Mouse (Mus musculus): ENCODE results near the gene Wdr78. TPM values are rescaled to one million over a fixed set of nuclear protein-coding genes. Genes with fewer than 3 reads are reported as not detected.
A peak's percentile ranks its signal among the peaks of the same experiment; 100 is the strongest.

Gene Wdr78
- polyA plus RNA-seq (2014; fragmentation: Nextera tagmentation; extraction: Ambion mirVana) = 3.2 and 4.9 TPM in 2 replicates

DNA sequence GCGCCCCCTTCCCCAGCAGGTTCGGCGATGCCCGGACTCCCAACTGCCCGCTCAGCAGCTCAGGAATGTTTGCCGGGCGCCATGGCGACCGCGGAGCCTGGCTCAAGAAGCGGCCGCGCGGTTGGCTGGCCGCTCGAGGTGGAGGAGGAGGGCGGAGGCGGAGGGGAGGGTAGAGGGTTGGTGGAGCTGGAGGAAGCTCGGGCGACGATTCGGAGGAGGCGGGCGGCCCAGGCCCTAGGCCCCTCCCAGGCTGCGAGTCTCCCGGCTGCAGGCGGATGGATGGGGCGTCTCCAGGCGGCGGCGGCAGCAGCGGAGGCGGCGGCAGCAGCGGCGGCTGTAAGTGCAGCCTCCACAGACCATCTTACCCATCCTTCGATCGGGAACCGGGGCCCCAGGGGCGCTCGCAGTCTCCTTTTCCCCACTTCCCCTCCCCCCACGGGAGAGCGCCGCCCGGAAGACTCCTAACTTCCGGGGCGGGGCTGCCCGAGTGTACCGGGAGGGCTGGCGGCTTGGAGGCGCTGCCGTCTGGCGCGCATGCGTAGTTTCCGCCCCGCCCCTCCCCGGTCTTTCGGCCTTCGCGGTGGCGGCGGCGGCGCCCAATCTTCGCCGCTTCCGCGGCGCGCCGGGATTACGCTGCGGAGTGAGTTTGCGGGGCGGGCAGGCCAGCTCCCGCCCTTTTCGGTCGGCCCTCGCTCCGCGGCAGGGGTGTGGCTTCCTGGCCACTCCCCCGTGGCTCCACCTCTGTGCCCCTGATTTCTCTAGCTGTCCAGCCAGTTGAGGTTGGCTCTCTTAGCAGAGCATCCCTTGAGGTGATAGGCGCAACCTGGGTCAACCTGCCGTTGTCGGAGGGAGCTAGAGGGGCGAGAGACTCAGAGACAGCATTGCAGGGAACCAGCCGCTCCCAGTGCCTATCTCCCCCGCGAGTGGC lies at the start of gene Wdr78, which contains the start of gene Mier1:
Wdr78 (minus strand) TSS at position 372 of the 928 bp plus-strand sequence.
Mier1 (plus strand) TSS at position 207 of the 928 bp plus-strand sequence.
- under 1% methylated on average over 83 of the region's 90 CpGs for WGBS
- peak; percentile 99 for ATAC-seq (ENCODE audit: low FRiP score, low TSS enrichment)
- H3K4me1 ChIP-seq (ENCODE audit: control insufficient read depth, insufficient read depth, low read length) = peaks cover 20% of the 10 kb centered on the region

DNA sequence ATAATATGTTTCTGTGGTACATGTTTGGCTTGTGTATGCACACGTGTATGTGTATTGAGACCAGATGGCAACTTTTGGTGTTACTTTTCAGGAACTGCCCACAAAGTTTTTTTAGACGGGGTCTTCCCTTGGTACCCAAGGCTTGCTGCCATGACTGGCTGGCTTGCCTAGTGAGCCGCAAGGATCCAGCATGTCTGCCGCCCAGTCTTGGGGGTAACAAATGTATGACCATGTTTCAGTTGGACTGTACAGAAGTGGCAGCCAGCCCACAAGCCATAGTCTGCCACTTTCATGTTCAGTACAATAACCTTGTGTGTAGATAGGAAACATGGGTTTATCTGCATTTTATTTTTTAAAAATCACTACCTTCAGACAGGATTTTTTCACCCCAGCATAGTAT lies 44.4 kb upstream of the Wdr78 start:
- Histone ChIP-seq H3K4me1 (ENCODE audit: control insufficient read depth, insufficient read depth, low read length) (no peaks in the 10 kb centered on the region), H3K4me2 (replicated peaks; ENCODE audit: low read depth, low read length) (no peak overlapping the region), H3K9me3 (ENCODE audit: control insufficient read depth, low read length) (no peaks in the 10 kb centered on the region), H3K27me3 (ENCODE audit: control insufficient read depth, insufficient read depth, low read length) (no peaks in the 10 kb centered on the region), H3K4me3 (ENCODE audit: low read length) (no peak overlapping the region), H3K27ac (ENCODE audit: low read depth, low read length) (no peak overlapping the region), H3K36me3 (ENCODE audit: control insufficient read depth, insufficient read depth, low read length) (peaks cover 71% of the 10 kb centered on the region), H3K9ac (ENCODE audit: low read depth, low read length) (no peak overlapping the region)
- no peak for ATAC-seq (ENCODE audit: low FRiP score, low TSS enrichment)
- WGBS = 95% methylated on average over 4 of the region's 4 CpGs

More for the DNA sequence above, at the start of gene Wdr78, which contains the start of gene Mier1:
- peak within 1 kb of the TSS; percentile 78 for H3K4me2 ChIP-seq (replicated peaks; ENCODE audit: low read depth, low read length)
- no peaks in the 10 kb centered on the region for H3K27me3 ChIP-seq (ENCODE audit: control insufficient read depth, insufficient read depth, low read length)
- H3K4me3 ChIP-seq (ENCODE audit: low read length) = peak within 1 kb of the TSS; percentile 88
- peak within 1 kb of the TSS; percentile 85 for H3K9ac ChIP-seq (ENCODE audit: low read depth, low read length)
- peaks cover 6% of the 10 kb centered on the region; the same call in 1 of the 2 replicates for H3K36me3 ChIP-seq (ENCODE audit: control insufficient read depth, insufficient read depth, low read length)
- H3K27ac ChIP-seq (ENCODE audit: low read depth, low read length) = peak within 1 kb of the TSS; percentile 99
- H3K9me3 ChIP-seq (ENCODE audit: control insufficient read depth, low read length) = no peaks in the 10 kb centered on the region

DNA sequence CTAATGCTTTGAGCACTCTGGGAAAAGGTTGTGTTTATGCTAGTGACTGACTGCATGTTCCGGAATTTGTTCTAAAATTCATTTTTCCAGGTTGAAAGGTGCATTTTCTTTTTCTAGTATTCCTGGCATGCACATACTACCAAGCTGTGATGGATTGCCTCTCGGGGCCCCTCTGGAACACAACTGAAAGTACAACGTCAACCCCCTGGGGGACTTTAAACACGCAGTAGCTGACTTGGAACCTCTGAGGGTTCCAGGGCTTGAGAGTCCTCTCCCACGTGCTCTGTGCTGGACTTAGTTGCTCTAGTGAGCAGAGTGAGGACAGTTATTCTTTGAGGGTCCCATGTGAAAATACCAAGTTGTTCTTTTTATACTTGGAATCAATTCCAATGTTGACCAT lies 37.6 kb upstream of the Wdr78 start:
- whole genome bisulfite sequencing = 87% methylated on average over 5 of the region's 5 CpGs
- H3K36me3 ChIP-seq (ENCODE audit: control insufficient read depth, insufficient read depth, low read length) = peaks cover 84% of the 10 kb centered on the region
- H3K9ac ChIP-seq (ENCODE audit: low read depth, low read length) = no peak overlapping the region
- no peak for ATAC-seq (ENCODE audit: low FRiP score, low TSS enrichment)
- H3K9me3 ChIP-seq (ENCODE audit: control insufficient read depth, low read length) = no peaks in the 10 kb centered on the region
- H3K4me2 ChIP-seq (replicated peaks; ENCODE audit: low read depth, low read length) = no peak overlapping the region
- no peaks in the 10 kb centered on the region for H3K4me1 ChIP-seq (ENCODE audit: control insufficient read depth, insufficient read depth, low read length)
- H3K4me3 ChIP-seq (ENCODE audit: low read length) = no peak overlapping the region
- no peak overlapping the region for H3K27ac ChIP-seq (ENCODE audit: low read depth, low read length)
- no peaks in the 10 kb centered on the region for H3K27me3 ChIP-seq (ENCODE audit: control insufficient read depth, insufficient read depth, low read length)

DNA sequence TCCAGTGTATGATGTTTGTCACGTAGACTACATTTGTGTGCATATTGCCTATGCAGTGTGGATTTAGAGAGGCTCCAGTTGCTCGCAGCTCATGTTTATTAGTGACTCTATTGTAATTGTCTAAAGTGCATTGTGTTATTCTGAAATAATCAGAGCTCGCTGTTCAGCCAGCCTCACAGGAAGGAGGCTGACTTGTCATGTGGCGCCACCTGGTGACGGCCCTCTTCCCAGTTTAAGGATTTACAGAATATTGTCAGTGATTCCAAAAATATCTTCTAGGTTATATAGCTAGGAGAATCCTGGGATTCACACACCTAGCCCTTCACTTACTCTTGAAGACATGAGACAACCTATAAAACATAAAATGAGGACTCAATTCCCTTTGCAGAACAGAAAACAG lies 32.0 kb upstream of the Wdr78 start:
- Histone ChIP-seq H3K9ac (ENCODE audit: low read depth, low read length) (no peak overlapping the region), H3K4me1 (ENCODE audit: control insufficient read depth, insufficient read depth, low read length) (no peaks in the 10 kb centered on the region), H3K4me2 (replicated peaks; ENCODE audit: low read depth, low read length) (no peak overlapping the region), H3K9me3 (ENCODE audit: control insufficient read depth, low read length) (no peaks in the 10 kb centered on the region), H3K4me3 (ENCODE audit: low read length) (no peak overlapping the region), H3K27ac (ENCODE audit: low read depth, low read length) (no peak overlapping the region), H3K27me3 (ENCODE audit: control insufficient read depth, insufficient read depth, low read length) (no peaks in the 10 kb centered on the region), H3K36me3 (ENCODE audit: control insufficient read depth, insufficient read depth, low read length) (peaks cover 72% of the 10 kb centered on the region)
- ATAC-seq (ENCODE audit: low FRiP score, low TSS enrichment) = 0 out of 2 replicates have a peak, but pooled peaks have one; percentile 43
- 51% methylated on average over 5 of the region's 5 CpGs for WGBS

DNA sequence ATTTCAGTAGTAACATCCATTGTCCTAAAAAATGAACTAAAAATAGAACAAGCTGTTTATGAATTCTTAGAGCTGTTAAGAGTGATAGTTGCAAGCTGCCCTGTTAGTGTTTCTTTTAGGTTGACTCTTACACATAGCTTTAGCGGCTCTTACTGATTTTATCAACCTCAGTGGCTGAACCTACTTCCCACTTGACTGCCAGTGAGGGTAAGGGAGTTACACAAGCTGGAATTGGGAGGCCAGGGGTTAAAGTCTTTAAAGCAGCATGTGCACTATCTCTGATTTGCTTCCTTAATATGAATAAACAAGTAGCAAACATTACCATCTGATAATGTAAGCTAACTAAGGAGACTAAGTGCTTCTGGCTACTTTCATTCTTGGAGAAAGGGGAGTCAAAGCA lies 22.6 kb upstream of the Wdr78 start:
- Histone ChIP-seq H3K4me3 (ENCODE audit: low read length) (no peak overlapping the region), H3K36me3 (ENCODE audit: control insufficient read depth, insufficient read depth, low read length) (peaks cover 36% of the 10 kb centered on the region), H3K27ac (ENCODE audit: low read depth, low read length) (no peak overlapping the region), H3K9ac (ENCODE audit: low read depth, low read length) (no peak overlapping the region), H3K9me3 (ENCODE audit: control insufficient read depth, low read length) (no peaks in the 10 kb centered on the region), H3K4me1 (ENCODE audit: control insufficient read depth, insufficient read depth, low read length) (no peaks in the 10 kb centered on the region), H3K4me2 (replicated peaks; ENCODE audit: low read depth, low read length) (no peak overlapping the region), H3K27me3 (ENCODE audit: control insufficient read depth, insufficient read depth, low read length) (no peaks in the 10 kb centered on the region)
- no peak for ATAC-seq (ENCODE audit: low FRiP score, low TSS enrichment)
- WGBS = 73% methylated on average over 1 of the region's 1 CpGs

DNA sequence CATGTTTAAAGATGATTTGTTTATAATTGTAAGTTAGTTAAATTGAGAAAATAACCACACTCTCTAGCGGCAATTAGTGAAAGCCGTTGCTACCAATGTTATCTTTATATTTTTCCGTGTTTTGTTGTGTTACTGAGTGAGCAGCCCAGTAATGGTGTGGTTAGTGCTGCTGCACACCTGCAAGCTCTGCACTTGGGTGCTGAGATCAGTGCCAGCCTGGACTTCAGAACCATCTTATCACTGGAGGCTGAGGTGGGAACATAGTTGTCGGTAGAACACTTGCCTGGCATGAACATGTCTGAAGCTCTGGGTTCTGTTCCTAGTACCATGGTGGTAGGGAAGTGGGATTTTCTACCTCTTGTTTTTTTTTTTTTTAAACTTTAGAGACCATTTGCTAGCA lies 12.2 kb upstream of the Wdr78 start:
- Histone ChIP-seq H3K27me3 (ENCODE audit: control insufficient read depth, insufficient read depth, low read length) (no peaks in the 10 kb centered on the region), H3K27ac (ENCODE audit: low read depth, low read length) (no peak overlapping the region), H3K9ac (ENCODE audit: low read depth, low read length) (no peak overlapping the region), H3K4me2 (replicated peaks; ENCODE audit: low read depth, low read length) (no peak overlapping the region), H3K4me1 (ENCODE audit: control insufficient read depth, insufficient read depth, low read length) (peaks cover 11% of the 10 kb centered on the region; the same call in 1 of the 2 replicates), H3K9me3 (ENCODE audit: control insufficient read depth, low read length) (no peaks in the 10 kb centered on the region), H3K36me3 (ENCODE audit: control insufficient read depth, insufficient read depth, low read length) (peaks cover 8% of the 10 kb centered on the region; the same call in 1 of the 2 replicates), H3K4me3 (ENCODE audit: low read length) (no peak overlapping the region)
- WGBS = 89% methylated on average over 4 of the region's 4 CpGs
- ATAC-seq (ENCODE audit: low FRiP score, low TSS enrichment) = no peak

DNA sequence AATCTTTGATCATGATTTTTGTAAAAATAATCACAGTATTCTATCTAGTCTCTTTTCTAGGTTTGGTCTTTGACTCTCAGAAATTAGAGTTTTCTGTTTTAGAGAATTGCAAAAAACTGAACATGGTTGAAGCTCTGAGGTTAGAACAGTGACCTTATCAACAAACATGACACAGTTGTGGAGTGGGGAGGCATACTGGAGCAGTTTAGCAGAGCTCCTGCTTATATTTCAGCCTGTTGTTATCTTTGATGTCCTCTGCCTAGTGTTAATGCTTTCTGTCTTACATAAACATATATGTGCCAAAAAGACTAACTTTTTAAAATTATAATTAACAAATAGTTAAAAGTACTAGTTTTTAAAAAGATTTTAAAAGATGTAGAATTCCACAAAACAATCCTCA lies 9.3 kb upstream of the Wdr78 start:
- Histone ChIP-seq H3K27me3 (ENCODE audit: control insufficient read depth, insufficient read depth, low read length) (no peaks in the 10 kb centered on the region), H3K4me1 (ENCODE audit: control insufficient read depth, insufficient read depth, low read length) (peaks cover 27% of the 10 kb centered on the region), H3K36me3 (ENCODE audit: control insufficient read depth, insufficient read depth, low read length) (no peaks in the 10 kb centered on the region), H3K9me3 (ENCODE audit: control insufficient read depth, low read length) (no peaks in the 10 kb centered on the region), H3K4me3 (ENCODE audit: low read length) (no peak overlapping the region), H3K9ac (ENCODE audit: low read depth, low read length) (no peak overlapping the region), H3K4me2 (replicated peaks; ENCODE audit: low read depth, low read length) (no peak overlapping the region), H3K27ac (ENCODE audit: low read depth, low read length) (no peak overlapping the region)
- ATAC-seq (ENCODE audit: low FRiP score, low TSS enrichment) = no peak

DNA sequence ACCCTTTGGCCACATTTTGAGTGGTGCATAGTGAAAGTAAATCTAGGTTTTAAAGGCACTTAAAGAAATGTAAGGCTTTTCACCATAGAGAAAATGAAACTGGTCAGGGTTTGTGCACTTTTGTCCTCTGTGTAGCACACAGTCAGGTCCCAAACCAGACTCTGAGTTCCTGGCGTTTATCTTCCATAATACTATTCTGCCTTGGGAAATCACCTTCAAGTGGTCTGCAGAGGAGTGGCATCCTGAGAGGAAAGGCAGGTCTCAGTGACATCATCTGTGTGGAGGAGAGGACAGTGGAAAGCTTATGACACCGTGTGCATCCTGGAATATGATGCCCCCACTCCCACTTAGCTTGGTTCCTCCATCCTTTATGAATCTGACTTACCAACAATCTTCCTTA lies 8.7 kb upstream of the Wdr78 start:
- Histone ChIP-seq H3K27me3 (ENCODE audit: control insufficient read depth, insufficient read depth, low read length) (no peaks in the 10 kb centered on the region), H3K4me2 (replicated peaks; ENCODE audit: low read depth, low read length) (no peak overlapping the region)
- WGBS = 30% methylated on average over 2 of the region's 2 CpGs

DNA sequence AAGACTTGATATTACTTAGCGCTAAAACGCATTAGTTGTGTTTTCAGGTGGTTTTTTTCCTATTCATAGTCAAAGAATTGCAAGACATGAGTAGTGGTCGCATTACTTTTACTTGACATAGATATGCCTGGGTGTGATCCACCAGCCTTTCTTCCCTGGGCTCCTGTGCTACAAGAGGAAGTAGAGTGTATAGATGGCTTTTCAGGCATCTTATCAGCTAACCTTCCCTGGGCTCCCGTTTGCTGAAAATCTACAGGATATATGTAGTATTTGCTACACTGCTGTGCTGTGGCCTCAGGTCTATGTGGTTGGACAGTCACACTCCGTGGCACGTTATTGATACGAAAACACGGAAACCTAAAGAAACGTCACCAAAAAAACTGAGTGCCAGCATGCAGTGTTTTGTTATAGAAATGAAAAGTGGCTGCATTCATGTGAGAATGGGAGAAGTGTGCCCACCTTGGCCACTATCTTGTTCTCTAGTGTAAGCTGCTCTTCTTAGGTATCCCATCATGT lies 6.6 kb upstream of the Wdr78 start:
- Histone ChIP-seq H3K4me1 (ENCODE audit: control insufficient read depth, insufficient read depth, low read length) (peaks cover 28% of the 10 kb centered on the region), H3K27ac (ENCODE audit: low read depth, low read length) (no peak overlapping the region), H3K9me3 (ENCODE audit: control insufficient read depth, low read length) (no peaks in the 10 kb centered on the region), H3K9ac (ENCODE audit: low read depth, low read length) (no peak overlapping the region; the same call in 1 of the 2 replicates), H3K27me3 (ENCODE audit: control insufficient read depth, insufficient read depth, low read length) (no peaks in the 10 kb centered on the region), H3K4me2 (replicated peaks; ENCODE audit: low read depth, low read length) (peak overlapping the region; percentile 64), H3K4me3 (ENCODE audit: low read length) (peak overlapping the region; percentile 90; the same call in 1 of the 2 replicates), H3K36me3 (ENCODE audit: control insufficient read depth, insufficient read depth, low read length) (peaks cover 6% of the 10 kb centered on the region; the same call in 1 of the 2 replicates)
- no peak for ATAC-seq (ENCODE audit: low FRiP score, low TSS enrichment)
- 83% methylated on average over 9 of the region's 9 CpGs for WGBS

More for the DNA sequence above, 8.7 kb upstream of the Wdr78 start:
- Histone ChIP-seq H3K27ac (ENCODE audit: low read depth, low read length) (no peak overlapping the region), H3K36me3 (ENCODE audit: control insufficient read depth, insufficient read depth, low read length) (no peaks in the 10 kb centered on the region), H3K9me3 (ENCODE audit: control insufficient read depth, low read length) (no peaks in the 10 kb centered on the region), H3K9ac (ENCODE audit: low read depth, low read length) (no peak overlapping the region), H3K4me1 (ENCODE audit: control insufficient read depth, insufficient read depth, low read length) (peaks cover 28% of the 10 kb centered on the region), H3K4me3 (ENCODE audit: low read length) (no peak overlapping the region)
- no peak for ATAC-seq (ENCODE audit: low FRiP score, low TSS enrichment)
